Mouse (Mus musculus) heart, embryonic 14.5 days (tissue): ENCODE measurements around the gene Apol9a. TPM values are rescaled to one million over a fixed set of nuclear protein-coding genes. Genes with fewer than 3 reads are reported as not detected.
A peak's percentile ranks its signal among the peaks of the same experiment; 100 is the strongest.

Experiments used
- ATAC-seq: fragments of 200-750 bp; cut with Nextera tagmentation; 2 replicates; pipeline ENCODE4 v1.8.0; 2017; ENCODE audit warnings: low read depth, moderate TSS enrichment; ENCODE audit not compliant: insufficient number of reproducible peaks, insufficient read depth, low FRiP score
- H3K27ac ChIP-seq, 2 experiments: fragments of 200-500 bp in 1 of 2; fragments of 300-500 bp in 1 of 2; sonication (generic) in 1 of 2; replicated peaks in 1 of 2; 2 replicates each; pipeline ENCODE4 v1.5.1; 2012 to 2014; ENCODE audit warnings: low read depth in 2 of 2, low read length in 2 of 2, control low read depth in 1 of 2, mild to moderate bottlenecking in 1 of 2, mixed read lengths in 1 of 2; ENCODE audit not compliant: control insufficient read depth in 1 of 2, insufficient read depth in 1 of 2
- H3K27me3 ChIP-seq: fragments of 300-500 bp; sonication (generic); 2 replicates; pipeline ENCODE4 v1.6.1; 2014; ENCODE audit warnings: mild to moderate bottlenecking, low read length, control low read depth; ENCODE audit not compliant: control insufficient read depth, insufficient read depth
- H3K36me3 ChIP-seq: fragments of 300-500 bp; sonication (generic); 2 replicates; pipeline ENCODE4 v1.6.1; 2014; ENCODE audit warnings: mild to moderate bottlenecking, control low read depth, low read length, mixed read lengths; ENCODE audit not compliant: control insufficient read depth, insufficient read depth
- H3K4me1 ChIP-seq, 2 experiments: fragments of 200-500 bp in 1 of 2; fragments of 300-500 bp in 1 of 2; sonication (generic) in 1 of 2; 2 replicates each; pipeline ENCODE4 v1.6.1; 2012 to 2014; ENCODE audit warnings: low read length in 2 of 2, control low read depth in 1 of 2, mixed read lengths in 1 of 2; ENCODE audit not compliant: control insufficient read depth in 2 of 2, insufficient read depth in 2 of 2
- H3K4me2 ChIP-seq: fragments of 300-500 bp; sonication (generic); 2 replicates; pipeline ENCODE4 v1.6.1; 2014; ENCODE audit warnings: mild to moderate bottlenecking, low read length
- H3K4me3 ChIP-seq, 2 experiments: fragments of 200-500 bp in 1 of 2; fragments of 300-500 bp in 1 of 2; sonication (generic) in 1 of 2; 2 replicates each; pipeline ENCODE4 v1.5.1; 2012 to 2014; ENCODE audit warnings: low read length in 2 of 2, mild to moderate bottlenecking in 2 of 2, control low read depth in 1 of 2, low read depth in 1 of 2, moderate library complexity in 1 of 2; ENCODE audit not compliant: control insufficient read depth in 1 of 2, insufficient read depth in 1 of 2
- H3K9ac ChIP-seq: fragments of 300-500 bp; sonication (generic); 2 replicates; pipeline ENCODE4 v1.6.1; 2014; ENCODE audit warnings: mild to moderate bottlenecking, low read length
- H3K9me3 ChIP-seq: fragments of 300-500 bp; sonication (generic); 2 replicates; pipeline ENCODE4 v1.6.1; 2016; ENCODE audit warnings: low read length, control low read depth; ENCODE audit not compliant: control insufficient read depth
- WGBS: fragments of 180-500 bp; shearing (Covaris S2); extraction: QIAGEN DNeasy Blood & Tissue Kit; methylation state at CpG from one replicate; pipeline ENCODE4 v1.1.7; 2014; 5-methylcytosine and 5-hydroxymethylcytosine counted together
- polyA plus RNA-seq: library from polyadenylated mRNA; unstranded; fragments of >200 nt; fragmentation: Nextera tagmentation; extraction: Ambion mirVana; gene quantifications from 2 replicates; pipeline ENCODE4 v1.2.1, GENCODE M21; 2014

Apol9a gene
- polyA plus RNA-seq, 1 experiment from 2014 or later = 0.82 TPM

GRCm38 (mm10) chr15:77376920-77377319 is 34.0 kb downstream of the Apol9a start:
- WGBS = 75% methylated on average over 7 of the region's 7 CpGs

GRCm38 (mm10) chr15:77370588-77370987 is 40.3 kb downstream of the Apol9a start:
- Histone ChIP-seq H3K4me1 (peaks cover 12 to 22% of the 10 kb centered on the region in 2 experiments), H3K4me2 (no peak overlapping the region), H3K36me3 (no peaks in the 10 kb centered on the region), H3K4me3 (no peak overlapping the region), H3K27ac (no peak overlapping the region), H3K9ac (no peak overlapping the region), H3K27me3 (no peaks in the 10 kb centered on the region), H3K9me3 (no peaks in the 10 kb centered on the region)
- 84% methylated on average over 8 of the region's 8 CpGs for WGBS
- ATAC-seq = no peak

More at GRCm38 (mm10) chr15:77376920-77377319, 34.0 kb downstream of the Apol9a start:
- Histone ChIP-seq H3K9ac (no peak overlapping the region), H3K27me3 (no peaks in the 10 kb centered on the region), H3K4me1 (no peaks in the 10 kb centered on the region), H3K9me3 (no peaks in the 10 kb centered on the region), H3K4me3 (no peak overlapping the region), H3K4me2 (no peak overlapping the region), H3K36me3 (no peaks in the 10 kb centered on the region), H3K27ac (no peak overlapping the region)
- no peak for ATAC-seq

DNA sequence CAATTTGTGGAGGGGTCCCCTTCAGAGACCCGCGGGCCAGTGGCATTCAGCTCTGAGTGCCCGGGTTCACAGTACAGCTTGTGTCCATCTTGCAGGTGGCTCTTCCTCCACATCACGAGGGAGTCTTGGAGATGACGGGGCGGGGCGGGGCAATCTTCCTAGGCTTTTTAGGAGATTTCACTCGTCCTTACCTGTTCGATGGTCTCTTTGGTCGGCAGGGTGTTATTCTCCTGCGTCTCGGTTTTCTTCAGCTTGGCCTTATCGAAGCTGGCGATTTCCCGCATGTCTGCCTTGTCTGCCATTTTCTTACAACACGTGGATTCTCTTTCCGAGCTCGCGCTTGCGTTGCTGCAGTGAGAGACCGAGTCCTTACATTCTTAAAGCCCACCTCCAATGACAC is 41.0 kb downstream of the Apol9a start:
- ATAC-seq = no peak
- no peak overlapping the region for H3K27ac ChIP-seq
- H3K4me3 ChIP-seq = no peak overlapping the region
- H3K36me3 ChIP-seq = no peaks in the 10 kb centered on the region
- H3K9ac ChIP-seq = no peak overlapping the region
- H3K4me1 ChIP-seq = peaks cover 12 to 25% of the 10 kb centered on the region in 2 experiments
- H3K4me2 ChIP-seq = no peak overlapping the region
- H3K27me3 ChIP-seq = no peaks in the 10 kb centered on the region
- no peaks in the 10 kb centered on the region for H3K9me3 ChIP-seq
- WGBS = 94% methylated on average over 21 of the region's 21 CpGs

- H3K4me1 ChIP-seq = peaks cover 12 to 25% of the 10 kb centered on the region in 2 experiments
- 85% methylated on average over 12 of the region's 12 CpGs for WGBS
- H3K27me3 ChIP-seq = no peaks in the 10 kb centered on the region
- H3K27ac ChIP-seq = no peak overlapping the region
- no peaks in the 10 kb centered on the region for H3K36me3 ChIP-seq
- H3K9me3 ChIP-seq = no peaks in the 10 kb centered on the region
- no peak overlapping the region for H3K4me3 ChIP-seq
- H3K4me2 ChIP-seq = no peak overlapping the region
- no peak overlapping the region for H3K9ac ChIP-seq
- ATAC-seq = no peak
Measured at GRCm38 (mm10) chr15:77368818-77369320, 42.1 kb downstream of the Apol9a start.

GRCm38 (mm10) chr15:77368148-77368547 is 42.8 kb downstream of the Apol9a start:
- Histone ChIP-seq H3K4me3 (peak overlapping the region; percentile 15 to 28; a peak in 3 of 4 replicates), H3K36me3 (no peaks in the 10 kb centered on the region), H3K9ac (peak overlapping the region; percentile 56; the same call in 1 of the 2 replicates), H3K4me1 (peaks cover 12 to 25% of the 10 kb centered on the region in 2 experiments), H3K9me3 (no peaks in the 10 kb centered on the region), H3K27ac (peak overlapping the region in 1 of 2 experiments; percentile 26; a peak in 1 of 4 replicates), H3K27me3 (no peaks in the 10 kb centered on the region), H3K4me2 (peak overlapping the region; percentile 55)
- ATAC-seq = peak; percentile 56; the same call in 1 of the 2 replicates
- under 1% methylated on average over 13 of the region's 13 CpGs for WGBS

DNA sequence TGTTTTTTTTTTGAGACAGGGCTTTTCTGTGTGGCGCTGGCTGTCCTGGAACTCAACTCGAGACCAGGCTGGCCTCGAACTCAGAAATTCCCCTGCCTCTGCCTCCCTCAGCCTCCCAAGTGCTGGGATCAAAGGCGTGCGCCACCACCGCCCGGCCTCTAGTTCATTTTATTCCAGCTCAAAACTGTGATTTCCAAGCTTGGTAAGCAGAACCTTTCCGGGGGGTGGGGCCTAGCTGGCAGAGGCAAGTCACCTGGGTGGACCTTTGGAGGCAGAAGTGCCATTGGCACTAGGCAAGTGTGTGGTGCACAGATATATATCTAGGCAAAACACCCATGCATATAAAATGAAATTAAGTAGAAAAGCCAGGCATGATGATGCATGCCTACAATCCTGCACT is 43.4 kb downstream of the Apol9a start:
- H3K9ac ChIP-seq = no peak overlapping the region
- H3K4me2 ChIP-seq = peak overlapping the region; percentile 76; the same call in 1 of the 2 replicates
- H3K27me3 ChIP-seq = no peaks in the 10 kb centered on the region
- H3K36me3 ChIP-seq = no peaks in the 10 kb centered on the region
- H3K4me3 ChIP-seq = no peak overlapping the region
- ATAC-seq = no peak
- 36% methylated on average over 8 of the region's 8 CpGs for WGBS
- H3K27ac ChIP-seq = peak overlapping the region; percentile 26 to 47; a peak in 3 of 4 replicates
- no peaks in the 10 kb centered on the region for H3K9me3 ChIP-seq
- H3K4me1 ChIP-seq = peaks cover 12 to 25% of the 10 kb centered on the region in 2 experiments

DNA sequence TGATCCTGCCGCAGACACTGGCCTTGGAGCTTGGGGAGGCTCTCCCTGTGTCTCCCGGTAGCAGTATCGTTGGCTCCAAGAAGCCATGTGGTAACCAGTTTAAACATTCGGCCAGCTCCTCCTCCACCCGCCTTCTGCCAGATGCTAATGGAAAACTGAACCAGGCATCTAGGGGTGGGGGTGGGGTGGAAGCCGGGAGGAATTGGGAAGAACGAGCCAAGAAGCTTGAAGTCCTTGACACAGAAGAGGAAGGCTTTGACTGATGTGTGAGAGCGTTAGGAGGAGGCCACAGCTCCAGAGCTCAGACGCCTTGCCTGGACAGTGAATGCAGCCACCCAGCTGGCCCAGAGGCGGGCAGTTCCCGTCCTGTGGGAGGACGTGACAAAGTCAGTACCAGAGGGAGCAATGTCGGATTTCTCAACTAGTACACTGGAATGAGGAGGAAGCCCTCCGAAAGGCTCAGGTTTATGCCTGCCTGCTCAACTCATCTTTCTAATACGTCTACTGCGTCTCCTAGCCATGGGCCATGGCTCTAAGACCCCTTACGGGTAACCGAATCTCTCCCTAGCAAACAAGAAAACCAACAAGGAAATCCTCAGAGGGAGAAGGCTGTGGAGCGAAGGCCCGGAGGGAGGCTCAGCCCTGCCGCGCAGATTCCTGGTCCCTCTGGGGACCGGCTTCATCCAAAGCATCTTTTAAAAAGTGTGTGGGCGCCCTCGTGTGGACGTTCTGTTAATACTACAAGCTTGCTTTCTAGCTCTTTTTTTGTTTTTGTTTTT is 44.0 kb downstream of the Apol9a start:
- peak overlapping the region; percentile 88 to 97 for H3K27ac ChIP-seq
- no peaks in the 10 kb centered on the region for H3K9me3 ChIP-seq
- H3K9ac ChIP-seq = peak overlapping the region; percentile 73
- H3K4me2 ChIP-seq = peak overlapping the region; percentile 76
- WGBS = 2% methylated on average over 26 of the region's 26 CpGs
- ATAC-seq = peak; percentile 57
- no peaks in the 10 kb centered on the region for H3K27me3 ChIP-seq
- peaks cover 12 to 25% of the 10 kb centered on the region in 2 experiments for H3K4me1 ChIP-seq
- peak overlapping the region; percentile 34 to 36 for H3K4me3 ChIP-seq
- no peaks in the 10 kb centered on the region for H3K36me3 ChIP-seq
